ENCODE assay signal across 8 mouse cellular contexts in genomic region chr3:95231298-95232221, GRCm38 (mm10). TPM values are rescaled to one million over a fixed set of nuclear protein-coding genes. Genes with fewer than 3 reads are reported as not detected.
A peak's percentile ranks its signal among the peaks of the same experiment; 100 is the strongest.
DNase-seq lines count a peak whose midpoint lies in the region; ATAC-seq lines count a peak whose summit lies in the region.

Gene Mllt11, minus strand, starts transcription at chr3:95232171.

- no peak for ATAC-seq in neural tube, embryonic 11.5 days (ENCODE audit: insufficient read depth, low FRiP score, low TSS enrichment)
- no peak for ATAC-seq in forebrain, embryonic 11.5 days (replicated peaks; ENCODE audit: low FRiP score)
- no peak for ATAC-seq in intestine, embryonic 16.5 days
- ATAC-seq in limb, embryonic 15.5 days (ENCODE audit: insufficient number of reproducible peaks, low FRiP score, low TSS enrichment, low read depth) = no peak
- ATAC-seq in midbrain, embryonic 16.5 days = no peak

- H3K4me2 ChIP-seq in neural tube, embryonic 11.5 days (ENCODE audit: low read depth) = peak within 1 kb of the TSS; percentile 81
- peak within 1 kb of the TSS; percentile 93 for H3K4me2 ChIP-seq in forebrain, embryonic 11.5 days (ENCODE audit: low read depth, low read length, severe bottlenecking)
- H3K4me2 ChIP-seq in intestine, embryonic 16.5 days (ENCODE audit: low read depth, low read length) = peak within 1 kb of the TSS; percentile 88
- H3K4me2 ChIP-seq in limb, embryonic 15.5 days = peak within 1 kb of the TSS; percentile 64
- H3K4me2 ChIP-seq in midbrain, embryonic 16.5 days (ENCODE audit: low read length) = peak within 1 kb of the TSS; percentile 89

- peak within 1 kb of the TSS; percentile 67 for H3K27ac ChIP-seq in neural tube, embryonic 11.5 days (ENCODE audit: low read depth, low read length)
- H3K27ac ChIP-seq in forebrain, embryonic 11.5 days (ENCODE audit: low read depth, low read length) = peak within 1 kb of the TSS; percentile 94
- peak within 1 kb of the TSS; percentile 99 for H3K27ac ChIP-seq in intestine, embryonic 16.5 days (ENCODE audit: low read length)
- H3K27ac ChIP-seq in limb, embryonic 15.5 days = peak within 1 kb of the TSS; percentile 97
- H3K27ac ChIP-seq in midbrain, embryonic 16.5 days (ENCODE audit: low read length) = peak within 1 kb of the TSS; percentile 98; the same call in 1 of the 2 replicates

- peaks cover 22% of the 10 kb centered on the region for H3K36me3 ChIP-seq in neural tube, embryonic 11.5 days (ENCODE audit: control insufficient read depth, insufficient read depth, low read length)
- peaks cover 20% of the 10 kb centered on the region for H3K36me3 ChIP-seq in forebrain, embryonic 11.5 days (ENCODE audit: control insufficient read depth, insufficient read depth, low read length)
- peaks cover 18% of the 10 kb centered on the region for H3K36me3 ChIP-seq in intestine, embryonic 16.5 days (ENCODE audit: control insufficient read depth, insufficient read depth, low read length)
- H3K36me3 ChIP-seq in limb, embryonic 15.5 days = peaks cover 53% of the 10 kb centered on the region
- peaks cover 41% of the 10 kb centered on the region for H3K36me3 ChIP-seq in midbrain, embryonic 16.5 days (ENCODE audit: control insufficient read depth, insufficient read depth, low read length)

- H3K4me3 ChIP-seq in neural tube, embryonic 11.5 days (ENCODE audit: low read depth, low read length) = no peak within 1 kb of the TSS
- H3K4me3 ChIP-seq in forebrain, embryonic 11.5 days (ENCODE audit: low read depth, low read length) = peak within 1 kb of the TSS; percentile 95; the same call in 1 of the 2 replicates
- H3K4me3 ChIP-seq in intestine, embryonic 16.5 days (ENCODE audit: low read length) = peak within 1 kb of the TSS; percentile 72
- H3K4me3 ChIP-seq in limb, embryonic 15.5 days = peak within 1 kb of the TSS; percentile 90
- peak within 1 kb of the TSS; percentile 84; the same call in 1 of the 2 replicates for H3K4me3 ChIP-seq in midbrain, embryonic 16.5 days (ENCODE audit: low read depth, low read length)

- H3K9ac ChIP-seq in neural tube, embryonic 11.5 days (ENCODE audit: low read length) = peak within 1 kb of the TSS; percentile 44
- peak within 1 kb of the TSS; percentile 96 for H3K9ac ChIP-seq in forebrain, embryonic 11.5 days (ENCODE audit: low read length)
- H3K9ac ChIP-seq in intestine, embryonic 16.5 days (ENCODE audit: low read depth, low read length) = peak within 1 kb of the TSS; percentile 91
- H3K9ac ChIP-seq in limb, embryonic 15.5 days = no peak within 1 kb of the TSS
- H3K9ac ChIP-seq in midbrain, embryonic 16.5 days (ENCODE audit: low read depth, low read length) = peak within 1 kb of the TSS; percentile 17; the same call in 1 of the 2 replicates

- H3K9me3 ChIP-seq in neural tube, embryonic 11.5 days (ENCODE audit: control insufficient read depth, low read length) = no peaks in the 10 kb centered on the region
- H3K9me3 ChIP-seq in forebrain, embryonic 11.5 days (ENCODE audit: control insufficient read depth, low read length) = no peaks in the 10 kb centered on the region
- H3K9me3 ChIP-seq in intestine, embryonic 16.5 days (ENCODE audit: control insufficient read depth, low read length) = no peaks in the 10 kb centered on the region
- H3K9me3 ChIP-seq in limb, embryonic 15.5 days = no peaks in the 10 kb centered on the region
- H3K9me3 ChIP-seq in midbrain, embryonic 16.5 days (replicated peaks; ENCODE audit: control insufficient read depth, low read length, poor library complexity, severe bottlenecking) = no peaks in the 10 kb centered on the region

- no peak for DNase-seq in neural tube, embryonic 11.5 days (ENCODE audit: low spot score)
- DNase-seq in neural tube, embryonic 10.5 days (ENCODE audit: extremely low spot score, low spot score) = no peak
- no peak for DNase-seq in forebrain, embryonic 11.5 days (ENCODE audit: low spot score)
- no peak for DNase-seq in yolk sac, embryonic 10.5 days (ENCODE audit: low spot score)
- DNase-seq in urinary bladder, postnatal 10 days (ENCODE audit: low spot score) = no peak

- WGBS in neural tube, embryonic 11.5 days = 87% methylated on average over 13 of the region's 13 CpGs
- 82% methylated on average over 13 of the region's 13 CpGs for WGBS in forebrain, embryonic 11.5 days
- WGBS in intestine, embryonic 16.5 days = 77% methylated on average over 13 of the region's 13 CpGs
- WGBS in limb, embryonic 15.5 days = 57% methylated on average over 13 of the region's 13 CpGs
- WGBS in midbrain, embryonic 16.5 days = 77% methylated on average over 13 of the region's 13 CpGs

- H3K4me1 ChIP-seq in neural tube, embryonic 11.5 days (ENCODE audit: control insufficient read depth, insufficient read depth, low read length) = peaks cover 16% of the 10 kb centered on the region
- H3K4me1 ChIP-seq in forebrain, embryonic 11.5 days (replicated peaks; ENCODE audit: control insufficient read depth, insufficient read depth, low read length) = peaks cover 15% of the 10 kb centered on the region; the same call in 1 of the 2 replicates
- H3K4me1 ChIP-seq in intestine, embryonic 16.5 days (ENCODE audit: control insufficient read depth, insufficient read depth, low read length) = peaks cover 21% of the 10 kb centered on the region
- H3K4me1 ChIP-seq in limb, embryonic 15.5 days = peaks cover 33% of the 10 kb centered on the region
- peaks cover 20% of the 10 kb centered on the region for H3K4me1 ChIP-seq in midbrain, embryonic 16.5 days (ENCODE audit: control insufficient read depth, insufficient read depth, low read length)

- no peaks in the 10 kb centered on the region for H3K27me3 ChIP-seq in neural tube, embryonic 11.5 days (ENCODE audit: control insufficient read depth, insufficient read depth, low read length)
- no peaks in the 10 kb centered on the region for H3K27me3 ChIP-seq in forebrain, embryonic 11.5 days (ENCODE audit: control insufficient read depth, insufficient read depth, low read length)
- H3K27me3 ChIP-seq in intestine, embryonic 16.5 days (replicated peaks; ENCODE audit: control insufficient read depth, insufficient read depth, low read length) = no peaks in the 10 kb centered on the region
- H3K27me3 ChIP-seq in limb, embryonic 15.5 days = no peaks in the 10 kb centered on the region
- no peaks in the 10 kb centered on the region for H3K27me3 ChIP-seq in midbrain, embryonic 16.5 days (ENCODE audit: control insufficient read depth, insufficient read depth, low read depth, low read length)

RNA-seq across cellular contexts. Expression of gene Mllt11, which starts in this region (rescaled TPM):
- 173 and 176 TPM in 2 replicates for polyA plus RNA-seq in neural tube, embryonic 11.5 days (2014; fragmentation: Nextera tagmentation; extraction: Ambion mirVana)
- polyA plus RNA-seq in forebrain, embryonic 11.5 days (2014; fragmentation: Nextera tagmentation; extraction: Ambion mirVana) = 75.2 and 89.8 TPM in 2 replicates
- polyA plus RNA-seq in intestine, embryonic 16.5 days (2015; fragmentation: Nextera tagmentation; extraction: Ambion mirVana) = 15.0 and 15.5 TPM in 2 replicates
- polyA plus RNA-seq in limb, embryonic 15.5 days (2015; fragmentation: Nextera tagmentation; extraction: Ambion mirVana) = 11.5 and 15.5 TPM in 2 replicates
- polyA plus RNA-seq in midbrain, embryonic 16.5 days (2015; fragmentation: Nextera tagmentation; extraction: Ambion mirVana) = 336 and 438 TPM in 2 replicates
